Mouse (Mus musculus): ENCODE measurements around the gene Clmn.

Clmn gene

DNA sequence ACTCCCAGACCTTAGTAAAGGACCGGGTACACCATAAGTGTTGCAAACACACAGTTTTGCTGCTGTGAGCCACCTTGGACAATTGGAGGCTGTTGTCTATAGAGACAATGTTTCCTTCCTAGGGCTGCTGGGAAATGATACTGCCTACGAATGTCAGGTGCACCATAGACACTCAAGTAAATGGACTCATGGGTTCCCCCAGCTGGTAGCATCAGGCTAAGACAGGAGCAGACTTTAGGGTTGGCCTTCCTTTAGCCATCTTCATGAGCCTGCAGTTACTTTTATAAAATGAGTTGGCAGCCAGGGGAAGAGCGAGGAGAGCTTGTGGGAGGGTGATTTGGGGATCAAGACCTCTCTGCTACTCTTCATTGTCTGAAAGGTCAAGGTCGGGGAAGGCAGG is 52.2 kb downstream of the Clmn start:
- DNase-seq (ENCODE audit: low spot score): no peak

DNA sequence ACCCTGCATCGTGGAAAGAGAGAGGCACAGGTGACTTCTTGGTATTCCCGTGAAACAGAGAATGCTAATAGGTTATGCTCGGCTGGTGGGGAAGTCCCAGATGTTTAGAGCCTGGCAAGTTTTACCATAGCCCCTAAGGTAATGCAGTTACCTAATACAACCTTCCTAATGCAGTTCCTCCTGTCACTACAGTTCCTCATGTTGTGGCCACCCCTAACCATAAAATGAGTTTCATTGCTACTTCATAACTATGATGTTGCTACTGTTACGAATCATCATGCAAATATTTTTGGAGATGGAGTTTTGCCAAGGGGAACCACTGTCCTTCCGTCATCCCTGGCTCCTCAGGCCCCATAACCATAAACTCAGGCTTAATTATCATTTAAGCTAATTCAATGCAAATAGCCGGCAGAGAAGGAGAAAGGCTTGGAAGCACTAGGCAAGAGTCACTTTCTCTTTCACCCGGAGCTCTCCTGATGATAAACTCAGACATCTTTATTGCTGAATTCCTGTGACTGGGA is 53.9 kb downstream of the Clmn start:
- no peak for DNase-seq (ENCODE audit: low spot score)

- no peak for DNase-seq (ENCODE audit: low spot score)
Observed at GRCm38 (mm10) chr12:104808421-104809067, 56.3 kb downstream of the Clmn start.

DNA sequence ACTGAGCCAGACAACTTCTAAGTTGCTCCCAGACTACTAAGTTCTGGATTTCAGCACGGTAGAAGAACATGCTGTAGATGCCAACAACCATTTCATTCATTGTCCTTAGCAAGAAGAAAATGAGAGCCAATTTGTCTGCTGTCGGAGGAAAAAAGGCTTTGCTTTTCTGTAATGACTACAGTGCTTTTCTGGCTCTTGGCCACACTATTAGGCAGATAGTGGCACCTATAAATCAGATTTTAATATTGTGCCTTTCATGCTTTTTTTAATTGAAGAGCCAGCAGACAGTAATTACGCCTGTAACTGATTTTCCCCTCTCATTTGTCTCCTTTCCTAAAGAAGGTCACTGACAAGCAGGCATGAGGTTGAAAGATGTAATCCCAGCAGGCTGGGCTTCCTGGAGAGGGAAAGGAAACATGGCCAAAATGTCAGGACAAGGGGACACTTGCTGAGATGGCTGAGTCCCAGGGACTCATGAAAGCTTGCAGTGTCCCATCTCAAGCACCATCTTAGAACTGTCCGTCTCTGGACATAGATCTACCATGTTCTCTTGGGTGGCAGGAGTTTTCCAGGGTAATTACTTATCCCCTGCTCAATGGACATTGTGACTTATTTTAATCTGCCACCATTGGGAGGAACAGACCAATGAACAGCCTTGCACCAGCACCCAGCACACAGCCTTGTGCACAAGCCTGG is 58.0 kb downstream of the Clmn start:
- no peak for DNase-seq (ENCODE audit: low spot score)

- DNase-seq (ENCODE audit: low spot score): no peak
Observed at GRCm38 (mm10) chr12:104801494-104802260, 63.2 kb downstream of the Clmn start.

- no peak for DNase-seq (ENCODE audit: low spot score)
Observed at GRCm38 (mm10) chr12:104799365-104799764, 65.5 kb downstream of the Clmn start.

DNA sequence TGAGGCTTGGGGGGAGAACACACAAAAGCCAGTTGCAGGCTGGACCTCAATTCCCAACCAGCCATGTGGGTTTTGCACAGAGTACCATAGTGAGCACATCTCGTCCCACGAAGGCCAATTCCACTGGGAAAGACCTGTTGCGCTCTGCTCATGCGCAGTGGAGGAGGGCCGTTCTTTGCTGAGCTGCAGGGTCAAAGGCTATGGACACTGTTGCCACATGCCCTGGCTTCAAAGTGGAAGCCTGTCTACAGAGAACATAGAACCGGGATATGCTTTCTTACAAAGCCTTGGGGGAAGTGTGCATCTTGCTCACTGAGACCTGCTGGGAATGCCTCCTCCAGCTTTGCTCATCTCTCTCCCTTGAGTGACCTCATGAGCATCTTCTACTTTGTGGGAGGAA is 67.0 kb downstream of the Clmn start:
- no peak for DNase-seq (ENCODE audit: low spot score)

- no peak for DNase-seq (ENCODE audit: low spot score)
Observed at GRCm38 (mm10) chr12:104796635-104797378, 68.1 kb downstream of the Clmn start.

DNA sequence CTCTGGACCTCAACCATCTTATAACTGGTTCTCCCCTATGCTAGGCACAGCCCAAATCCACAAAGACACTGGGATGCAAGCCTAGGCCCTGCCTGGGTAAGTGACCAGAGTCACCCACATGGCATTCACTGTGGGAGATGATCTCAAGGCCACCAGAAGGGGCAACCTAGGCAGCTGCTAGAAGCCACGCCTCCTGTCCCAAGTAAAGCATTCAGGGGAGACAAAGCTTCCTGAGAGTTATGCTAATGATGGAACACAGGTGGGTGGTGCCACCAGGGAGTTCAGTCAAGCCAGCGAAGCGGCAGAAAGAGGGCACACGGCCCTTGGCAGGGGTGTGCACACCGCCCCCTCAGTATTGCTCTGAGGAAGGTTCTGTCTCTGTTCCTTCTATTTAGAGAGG is 69.9 kb downstream of the Clmn start:
- DNase-seq (ENCODE audit: low spot score): no peak

DNA sequence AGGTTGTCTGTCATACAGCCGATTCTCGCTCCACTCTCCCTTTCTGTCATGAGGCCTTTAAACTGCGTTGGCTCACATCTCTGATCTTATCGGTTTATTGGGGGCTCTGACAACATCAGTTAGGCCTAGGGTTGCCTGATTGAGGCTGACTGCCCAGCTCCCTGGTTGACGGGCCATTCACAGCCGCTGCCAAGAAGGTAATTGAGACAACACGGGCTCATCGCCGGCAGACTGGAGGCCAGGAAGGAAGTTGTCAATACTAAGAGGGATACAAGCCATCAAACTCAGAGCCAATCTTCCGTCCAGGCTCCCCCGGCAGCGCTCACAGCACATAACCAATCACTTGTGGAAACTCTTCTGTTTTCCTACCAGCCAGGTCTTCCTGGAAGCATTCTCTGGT is 71.4 kb downstream of the Clmn start:
- no peak for DNase-seq (ENCODE audit: low spot score)

DNA sequence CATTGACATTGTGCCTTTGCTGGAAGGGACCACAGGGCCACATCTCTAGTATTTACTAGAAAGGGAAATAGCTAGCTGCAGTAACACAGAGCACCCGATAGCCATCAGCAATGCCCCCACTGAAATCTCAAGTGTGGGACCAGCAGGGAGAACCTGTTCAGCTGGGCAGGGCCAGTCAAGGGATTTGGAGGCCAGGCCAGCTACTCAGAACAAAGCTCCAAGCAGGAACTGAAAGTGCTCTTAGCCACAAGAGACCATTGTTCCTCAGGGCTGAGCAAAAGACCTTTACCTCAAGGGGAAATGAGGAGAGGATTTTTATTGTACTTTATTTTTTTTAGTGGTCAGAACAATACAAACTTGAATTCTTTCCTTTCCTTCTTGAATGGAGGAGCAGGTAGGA is 87.3 kb downstream of the Clmn start:
- no peak for DNase-seq (ENCODE audit: low spot score)

GRCm38 (mm10) chr12:104771941-104772340 is 92.9 kb downstream of the Clmn start:
- no peak for DNase-seq (ENCODE audit: low spot score)

GRCm38 (mm10) chr12:104769201-104769785 is 95.6 kb downstream of the Clmn start:
- DNase-seq (ENCODE audit: low spot score): no peak

- no peak for DNase-seq (ENCODE audit: low spot score)
Observed at GRCm38 (mm10) chr12:104767183-104767582, 97.7 kb downstream of the Clmn start.

- no peak for DNase-seq (ENCODE audit: low spot score)
Observed at GRCm38 (mm10) chr12:104765761-104766160, 99.1 kb downstream of the Clmn start.

- no peak for DNase-seq (ENCODE audit: low spot score)
Observed at GRCm38 (mm10) chr12:104765116-104765515, 99.8 kb downstream of the Clmn start.

DNA sequence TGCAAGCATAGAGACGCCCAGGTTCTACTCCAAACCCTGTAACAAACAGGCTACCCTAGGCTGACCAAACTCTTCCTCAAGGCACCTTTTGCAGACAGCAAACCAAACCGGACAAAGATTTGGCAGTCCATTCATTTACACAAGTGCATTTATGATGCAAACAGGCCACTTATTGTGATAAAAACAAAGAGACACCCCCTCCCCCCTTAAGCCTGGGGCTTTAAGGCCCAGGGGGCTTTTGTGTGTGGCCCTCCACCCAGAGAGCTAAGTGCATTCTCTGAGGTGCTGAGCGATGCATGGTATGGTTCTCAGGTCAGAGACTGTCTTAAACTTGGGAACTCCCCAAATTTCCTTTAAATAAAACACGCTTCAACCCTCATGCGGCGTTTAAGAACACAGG is 101.0 kb downstream of the Clmn start:
- no peak for DNase-seq (ENCODE audit: low spot score)

DNA sequence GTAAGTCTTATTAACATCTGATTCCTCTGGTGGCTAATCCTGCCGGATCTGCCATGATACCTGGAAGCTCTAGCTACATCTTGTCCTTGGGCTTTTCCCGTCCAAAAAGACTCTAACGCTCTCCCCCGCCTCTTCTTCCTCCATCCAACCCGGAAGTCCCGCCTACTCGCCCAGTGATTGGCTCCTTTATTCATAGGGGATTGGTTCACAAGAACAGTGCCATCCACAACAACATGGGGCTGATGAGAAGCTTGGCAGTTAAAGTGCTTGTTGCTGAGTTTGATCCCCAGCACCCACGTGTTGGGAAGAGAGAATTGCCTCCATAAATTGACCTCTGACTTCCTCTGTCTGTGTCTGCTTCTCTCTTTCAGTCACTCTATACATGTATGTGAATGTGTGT is 103.5 kb downstream of the Clmn start:
- DNase-seq (ENCODE audit: low spot score): no peak

GRCm38 (mm10) chr12:104758066-104758465 is 106.8 kb downstream of the Clmn start:
- DNase-seq (ENCODE audit: low spot score): no peak

DNA sequence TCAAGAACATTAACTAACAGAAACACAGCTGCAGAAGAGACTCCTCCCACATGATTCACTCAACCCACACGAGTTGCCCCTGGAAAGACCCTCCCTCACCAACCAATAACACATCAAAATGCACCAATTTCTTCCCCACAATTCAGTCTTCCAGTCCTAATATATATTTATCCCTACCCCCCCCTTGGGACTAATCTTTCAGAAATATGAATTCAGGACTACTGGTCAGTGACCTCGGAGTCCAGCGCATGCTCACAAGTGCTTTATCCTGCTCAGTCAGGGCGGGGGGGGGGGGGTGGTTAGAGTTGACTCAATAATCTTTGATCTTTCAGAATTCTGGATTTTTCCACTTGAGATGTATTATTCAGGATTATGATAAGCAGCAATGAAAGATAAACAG is 111.2 kb downstream of the Clmn start:
- no peak for DNase-seq (ENCODE audit: low spot score)

GRCm38 (mm10) chr12:104751814-104752765 is 112.8 kb downstream of the Clmn start, which contains the start of gene Dicer1:
Dicer1 (minus strand) TSS chr12:104751952.
- DNase-seq (ENCODE audit: low spot score): peak; percentile 99
